Mouse (Mus musculus) lung, adult 2 months (tissue): ENCODE measurements around the gene Lypd4.

Source experiments
- CTCF ChIP-seq: fragments of 200-500 bp; IDR thresholded peaks from 2 replicates; pipeline ENCODE4 v1.5.1; 2011; ENCODE audit warnings: mild to moderate bottlenecking, low read length, control low read depth; ENCODE audit not compliant: insufficient read depth
- POLR2A ChIP-seq: fragments of 200-500 bp; IDR thresholded peaks from 2 replicates; pipeline ENCODE4 v1.6.1; 2011; ENCODE audit warnings: low read depth, mild to moderate bottlenecking, control low read depth, low read length, borderline replicate concordance; ENCODE audit errors: extremely low read depth

- no peak for TF ChIP-seq POLR2A
- TF ChIP-seq CTCF: no peak
Observed at GRCm38 (mm10) chr7:24841009-24841408, 28.7 kb downstream of the Lypd4 start.
